Mouse (Mus musculus): ENCODE results near the gene Ubac2.

GRCm38 (mm10) chr14:121939582-121939981, 61.2 kb downstream of the Ubac2 start:
- TF ChIP-seq CTCF (IDR thresholded peaks at IDR 0.05; ENCODE audit: borderline replicate concordance, extremely low read depth, insufficient read depth, insufficient read length) (no peak), POLR2A (IDR thresholded peaks at IDR 0.05; ENCODE audit: borderline replicate concordance, extremely low read depth, insufficient read depth, insufficient read length, poor library complexity, severe bottlenecking) (no peak)

Measured in brain, embryonic 14.5 days (tissue).